Mouse (Mus musculus) CH12.LX (cell line): Measurements from ENCODE around the gene Nptn. TPM values are rescaled to one million over a fixed set of nuclear protein-coding genes. Genes with fewer than 3 reads are reported as not detected.

ENCODE experiments used
- DNase-seq: peaks from one replicate; pipeline ENCODE4 v3.0.0-alpha.2; 2013; ENCODE audit errors: extremely low read depth
- H3K27ac ChIP-seq: 2 replicates; pipeline ENCODE4 v1.5.1; 2012; ENCODE audit warnings: low read depth, mild to moderate bottlenecking, control low read depth, moderate library complexity; ENCODE audit not compliant: insufficient read depth
- H3K27me3 ChIP-seq: replicated peaks from 2 replicates; pipeline ENCODE3; 2012; ENCODE audit warnings: inconsistent platforms
- H3K36me3 ChIP-seq, 2 experiments: replicated peaks in 1 of 2; 2 replicates each; pipeline versions ENCODE3 to v1.6.1; 2012; ENCODE audit warnings: inconsistent platforms in 1 of 2, low read length in 1 of 2, mild to moderate bottlenecking in 1 of 2, mixed read lengths in 1 of 2, moderate library complexity in 1 of 2; ENCODE audit not compliant: control insufficient read depth in 1 of 2, insufficient read depth in 1 of 2
- H3K4me1 ChIP-seq, 2 experiments: 2 replicates each; pipeline ENCODE4 v1.6.1; 2012; ENCODE audit warnings: inconsistent platforms in 1 of 2, moderate library complexity in 1 of 2; ENCODE audit not compliant: insufficient read depth in 2 of 2, control insufficient read depth in 1 of 2
- H3K4me2 ChIP-seq: 2 replicates; pipeline ENCODE4 v1.6.1; 2012; ENCODE audit warnings: low read depth, mild to moderate bottlenecking, control low read depth; ENCODE audit not compliant: poor library complexity, insufficient read depth, severe bottlenecking
- H3K4me3 ChIP-seq, 3 experiments: fragments of 150-350 bp in 1 of 3; sonication (generic) in 1 of 3; replicated peaks in 1 of 3; 2 replicates each; pipeline versions ENCODE3 to v1.5.1; 2011 to 2012; ENCODE audit warnings: low read depth in 2 of 3, low read length in 2 of 3, mild to moderate bottlenecking in 2 of 3, moderate library complexity in 2 of 3, control low read depth in 1 of 3, improper control_type of control experiment in 1 of 3, inconsistent platforms in 1 of 3, mixed read lengths in 1 of 3; ENCODE audit not compliant: poor library complexity in 1 of 3
- H3K79me2 ChIP-seq: replicated peaks from 2 replicates; pipeline ENCODE4 v1.6.1; 2012; ENCODE audit warnings: mild to moderate bottlenecking, moderate library complexity; ENCODE audit not compliant: control insufficient read depth, poor library complexity, insufficient read depth, severe bottlenecking; ENCODE audit errors: extremely low read depth
- H3K9ac ChIP-seq: 2 replicates; pipeline ENCODE4 v1.6.1; 2012; ENCODE audit warnings: low read depth, mild to moderate bottlenecking, control low read depth, moderate library complexity; ENCODE audit not compliant: insufficient read depth
- H3K9me3 ChIP-seq: replicated peaks from 2 replicates; pipeline ENCODE3; 2012; ENCODE audit warnings: low read length, inconsistent platforms, mixed read lengths
- E2F4 ChIP-seq: IDR thresholded peaks from 2 replicates; pipeline ENCODE4 v1.6.1; 2011; ENCODE audit warnings: low read depth, low read length, improper control_type of control experiment; ENCODE audit not compliant: insufficient replicate concordance
- HCFC1 ChIP-seq: IDR thresholded peaks from 2 replicates; pipeline ENCODE4 v1.6.1; 2012; ENCODE audit warnings: low read depth, mild to moderate bottlenecking, inconsistent platforms, low read length, improper control_type of control experiment
- JUND ChIP-seq: conservative IDR thresholded peaks from 2 replicates; pipeline ENCODE4 v1.6.1; 2011; ENCODE audit warnings: low read depth, low read length, improper control_type of control experiment
- KAT2A ChIP-seq: IDR thresholded peaks from 2 replicates; pipeline ENCODE4 v1.6.1; 2012; ENCODE audit warnings: low read length, improper control_type of control experiment, inconsistent platforms; ENCODE audit not compliant: insufficient replicate concordance
- MAX ChIP-seq: IDR thresholded peaks from 2 replicates; pipeline ENCODE4 v1.6.1; 2011; ENCODE audit warnings: low read length, improper control_type of control experiment
- MAZ ChIP-seq: IDR thresholded peaks from 2 replicates; pipeline ENCODE4 v1.6.1; 2012; ENCODE audit warnings: low read depth, mild to moderate bottlenecking, inconsistent platforms, low read length, improper control_type of control experiment, moderate library complexity
- MXI1 ChIP-seq: IDR thresholded peaks from 2 replicates; pipeline ENCODE4 v1.6.1; 2011; ENCODE audit warnings: mild to moderate bottlenecking, low read depth, low read length, improper control_type of control experiment
- NELFE ChIP-seq: IDR thresholded peaks from 2 replicates; pipeline ENCODE4 v1.6.1; 2011; ENCODE audit warnings: low read depth, low read length, improper control_type of control experiment
- POLR2A ChIP-seq: IDR thresholded peaks from 2 replicates; pipeline ENCODE4 v1.6.1; 2011; ENCODE audit warnings: low read depth, mild to moderate bottlenecking, improper control_type of control experiment, low read length
- SIN3A ChIP-seq: IDR thresholded peaks from 2 replicates; pipeline ENCODE4 v1.6.1; 2012; ENCODE audit warnings: low read length, improper control_type of control experiment, inconsistent platforms
- SMC3 ChIP-seq: IDR thresholded peaks from 2 replicates; pipeline ENCODE4 v1.6.1; 2011; ENCODE audit warnings: low read depth, low read length, improper control_type of control experiment
- TCF12 ChIP-seq: IDR thresholded peaks from 2 replicates; pipeline ENCODE4 v1.6.1; 2014; ENCODE audit warnings: low read depth, mild to moderate bottlenecking, inconsistent platforms, low read length, improper control_type of control experiment
- UBTF ChIP-seq: IDR thresholded peaks from 2 replicates; pipeline ENCODE4 v1.6.1; 2012; ENCODE audit warnings: low read depth, mild to moderate bottlenecking, inconsistent platforms, low read length, improper control_type of control experiment, moderate library complexity
- USF1 ChIP-seq: IDR thresholded peaks from 2 replicates; pipeline ENCODE4 v1.6.1; 2014; ENCODE audit warnings: low read depth, mild to moderate bottlenecking, inconsistent platforms, low read length, improper control_type of control experiment
- USF2 ChIP-seq: conservative IDR thresholded peaks from 2 replicates; pipeline ENCODE4 v1.6.1; 2011; ENCODE audit warnings: low read depth, low read length, improper control_type of control experiment
- ZMIZ1 ChIP-seq: IDR thresholded peaks from 2 replicates; pipeline ENCODE4 v1.6.1; 2012; ENCODE audit warnings: low read depth, mild to moderate bottlenecking, inconsistent platforms, low read length, improper control_type of control experiment
- dilution Hi-C: fragments of 300-500 bp; cut with MboI; formaldehyde crosslinking; loops from 2 replicates; pipeline ENCODE4 v1.14.3; 2020; ENCODE audit warnings: low sequenced_read_pairs; ENCODE audit not compliant: extremely low pct_unique_long_range_greater_than_20kb, extremely low pct_ligation_motif_present
- in situ Hi-C: fragments of 300-500 bp; cut with MboI; formaldehyde crosslinking; loops from 3 replicates; pipeline ENCODE4 v1.14.3; 2019; ENCODE audit warnings: low sequenced_read_pairs, low pct_ligation_motif_present, low pct_unique_long_range_greater_than_20kb, mixed read lengths
- polyA plus RNA-seq: library from polyadenylated mRNA; unstranded; fragments of >175 nt; gene quantifications from 2 replicates; pipeline ENCODE4 v1.2.1, GENCODE M21; 2012; ENCODE audit warnings: low read depth; ENCODE audit not compliant: insufficient read length
- total RNA-seq, 2 experiments: library from RNA; depleted of rRNA; stranded (reverse); fragments of 300-350 nt in 1 of 2; fragments of >200 nt in 1 of 2; gene quantifications; 2 replicates each; pipeline ENCODE4 v1.2.3; 2012 to 2014

Nptn gene
- total and polyA plus RNA-seq, 3 experiments = 48.4 to 184 (median 175) TPM

DNA sequence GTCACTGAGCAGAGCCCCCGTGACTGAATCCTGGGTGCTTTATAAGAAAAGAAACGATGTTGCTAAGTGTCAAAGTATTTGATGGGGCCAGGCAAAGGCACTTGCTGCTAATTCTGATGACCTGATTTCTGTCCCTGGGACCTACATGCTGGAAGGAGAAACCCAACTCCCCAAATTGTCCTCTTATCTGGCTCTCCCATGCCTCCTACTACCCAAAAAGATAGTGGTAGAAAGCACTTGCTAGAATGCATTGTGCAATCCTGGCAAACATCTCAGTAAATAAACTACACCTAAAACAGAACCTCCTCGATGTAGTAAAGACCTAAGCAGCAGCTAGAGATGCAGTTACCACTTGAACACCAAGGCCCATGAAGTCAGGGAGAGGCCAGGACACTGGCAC lies 80.8 kb downstream of the Nptn start:
- H3K27ac ChIP-seq = no peak overlapping the region
- no peak for TF ChIP-seq SMC3
- no peak for TF ChIP-seq NELFE
- no peak for TF ChIP-seq USF1
- TF ChIP-seq UBTF = no peak
- TF ChIP-seq USF2 = no peak
- no peak for TF ChIP-seq SIN3A
- TF ChIP-seq ZMIZ1 = no peak
- TF ChIP-seq MAZ = no peak
- TF ChIP-seq MAX = no peak
- H3K4me3 ChIP-seq = no peak overlapping the region
- dilution Hi-C loops (no loop called here), in situ Hi-C loops (no loop called here)
- DNase-seq = no peak
- no peak overlapping the region for H3K4me2 ChIP-seq
- no peaks in the 10 kb centered on the region for H3K9me3 ChIP-seq
- H3K79me2 ChIP-seq = no peaks in the 10 kb centered on the region
- H3K36me3 ChIP-seq = peaks cover 9 to 78% of the 10 kb centered on the region in 2 experiments
- no peak overlapping the region for H3K9ac ChIP-seq
- peaks cover 0 to 25% of the 10 kb centered on the region in 2 experiments; a peak in 2 of 4 replicates for H3K4me1 ChIP-seq
- no peaks in the 10 kb centered on the region for H3K27me3 ChIP-seq

DNA sequence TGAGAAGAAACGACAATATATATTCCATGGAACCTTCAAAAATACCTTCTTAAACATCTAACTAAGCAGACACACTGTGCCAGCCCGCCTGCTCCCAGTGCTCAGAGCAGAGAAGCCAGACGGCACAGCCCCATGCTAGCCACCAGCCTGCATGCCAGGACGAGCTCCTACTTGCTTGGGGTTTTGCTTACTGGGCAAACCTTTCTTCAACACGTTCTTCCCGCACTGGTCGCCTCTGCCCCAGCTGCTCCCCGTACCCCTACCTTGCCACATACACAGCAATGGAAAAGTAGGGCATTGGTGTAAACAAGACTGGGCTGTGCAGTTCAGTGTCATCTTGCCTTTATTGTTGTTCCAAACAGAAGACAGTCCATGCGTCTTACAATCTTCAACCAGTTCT lies 83.5 kb downstream of the Nptn start:
- in situ Hi-C loops = no loop called here
- H3K79me2 ChIP-seq = no peaks in the 10 kb centered on the region
- peaks cover 9 to 55% of the 10 kb centered on the region in 2 experiments for H3K36me3 ChIP-seq
- H3K9me3 ChIP-seq = no peaks in the 10 kb centered on the region
- no peak for DNase-seq
- TF ChIP-seq E2F4 (no peak), TCF12 (no peak), JUND (no peak)
- dilution Hi-C loops = no loop called here
- no peak overlapping the region for H3K27ac ChIP-seq
- no peak overlapping the region for H3K4me3 ChIP-seq
- no peak overlapping the region for H3K4me2 ChIP-seq
- H3K9ac ChIP-seq = no peak overlapping the region
- H3K27me3 ChIP-seq = no peaks in the 10 kb centered on the region
- no peaks in the 10 kb centered on the region for H3K4me1 ChIP-seq

GRCm38 (mm10) chr9:58666191-58666590 lies 84.2 kb downstream of the Nptn start:
- Histone ChIP-seq H3K79me2 (no peaks in the 10 kb centered on the region), H3K4me1 (no peaks in the 10 kb centered on the region), H3K4me2 (no peak overlapping the region), H3K27ac (no peak overlapping the region), H3K27me3 (no peaks in the 10 kb centered on the region), H3K4me3 (no peak overlapping the region), H3K9ac (no peak overlapping the region), H3K36me3 (peaks cover 9 to 49% of the 10 kb centered on the region in 2 experiments), H3K9me3 (no peaks in the 10 kb centered on the region)
- no peak for DNase-seq
- TF ChIP-seq SIN3A = no peak
- no peak for TF ChIP-seq KAT2A
- TF ChIP-seq MXI1 = no peak
- no peak for TF ChIP-seq POLR2A
- TF ChIP-seq HCFC1 = no peak
- in situ Hi-C loops = no loop called here
- dilution Hi-C loops = no loop called here
